Mouse (Mus musculus): Measurements from ENCODE around the gene Dcp1a.

GRCm38 (mm10) chr14:30430026-30430425 lies 49.3 kb upstream of the Dcp1a start:
- no peak for TF ChIP-seq CTCF (IDR thresholded peaks at IDR 0.05; ENCODE audit: control insufficient read depth, insufficient read depth, insufficient read length)
- no peak for TF ChIP-seq CEBPB (IDR thresholded peaks at IDR 0.05; ENCODE audit: low read depth)
